Mouse (Mus musculus): Measurements from ENCODE around the gene Pgrmc2. TPM values are rescaled to one million over a fixed set of nuclear protein-coding genes. Genes with fewer than 3 reads are reported as not detected.

Pgrmc2 gene
- polyA plus RNA-seq, 1 experiment from 2014 or later, result 41.0 TPM

GRCm38 (mm10) chr3:41093210-41093609 lies 10.4 kb upstream of the Pgrmc2 start:
- WGBS, result 87% methylated on average over 2 of the region's 2 CpGs
- no peak for ATAC-seq (replicated peaks; ENCODE audit: low FRiP score)
- H3K4me2 ChIP-seq, result no peak overlapping the region
- H3K9me3 ChIP-seq (replicated peaks), result no peaks in the 10 kb centered on the region
- no peak overlapping the region for H3K4me3 ChIP-seq (replicated peaks)
- H3K36me3 ChIP-seq, result no peaks in the 10 kb centered on the region
- H3K27me3 ChIP-seq, result no peaks in the 10 kb centered on the region
- H3K4me1 ChIP-seq, result no peaks in the 10 kb centered on the region
- no peak overlapping the region for H3K9ac ChIP-seq
- no peak overlapping the region for H3K27ac ChIP-seq

GRCm38 (mm10) chr3:41092311-41092710 lies 9.5 kb upstream of the Pgrmc2 start:
- no peaks in the 10 kb centered on the region for H3K9me3 ChIP-seq (replicated peaks)
- H3K4me1 ChIP-seq, result no peaks in the 10 kb centered on the region
- 71% methylated on average over 4 of the region's 4 CpGs for WGBS
- H3K4me2 ChIP-seq, result no peak overlapping the region
- no peaks in the 10 kb centered on the region for H3K36me3 ChIP-seq
- no peak overlapping the region for H3K27ac ChIP-seq
- ATAC-seq (replicated peaks; ENCODE audit: low FRiP score), result no peak
- H3K27me3 ChIP-seq, result no peaks in the 10 kb centered on the region
- H3K4me3 ChIP-seq (replicated peaks), result no peak overlapping the region
- H3K9ac ChIP-seq, result no peak overlapping the region

- Histone ChIP-seq H3K36me3 (no peaks in the 10 kb centered on the region), H3K27me3 (no peaks in the 10 kb centered on the region), H3K9me3 (replicated peaks) (no peaks in the 10 kb centered on the region), H3K4me2 (no peak overlapping the region), H3K4me3 (replicated peaks) (no peak overlapping the region), H3K27ac (no peak overlapping the region), H3K4me1 (no peaks in the 10 kb centered on the region), H3K9ac (no peak overlapping the region)
- 79% methylated on average over 2 of the region's 2 CpGs for WGBS
- no peak for ATAC-seq (replicated peaks; ENCODE audit: low FRiP score)
These were observed 8.0 kb upstream of the Pgrmc2 start for GRCm38 (mm10) chr3:41090839-41091238.

GRCm38 (mm10) chr3:41087071-41087470 lies 4.2 kb upstream of the Pgrmc2 start:
- Histone ChIP-seq H3K27me3 (no peaks in the 10 kb centered on the region), H3K9me3 (replicated peaks) (no peaks in the 10 kb centered on the region), H3K4me3 (replicated peaks) (no peak overlapping the region), H3K27ac (no peak overlapping the region), H3K9ac (no peak overlapping the region), H3K36me3 (no peaks in the 10 kb centered on the region), H3K4me2 (no peak overlapping the region), H3K4me1 (0 out of 2 replicates have a peak, but pooled peaks cover 3% of the 10 kb centered on the region)
- no peak for ATAC-seq (replicated peaks; ENCODE audit: low FRiP score)

- H3K27ac ChIP-seq, result no peak overlapping the region
- no peaks in the 10 kb centered on the region for H3K9me3 ChIP-seq (replicated peaks)
- H3K4me1 ChIP-seq, result peaks cover 14% of the 10 kb centered on the region
- H3K27me3 ChIP-seq, result no peaks in the 10 kb centered on the region
- H3K36me3 ChIP-seq, result no peaks in the 10 kb centered on the region
- peak overlapping the region; percentile 83 for H3K4me2 ChIP-seq
- WGBS, result 86% methylated on average over 5 of the region's 5 CpGs
- peak overlapping the region; percentile 97; the same call in 1 of the 2 replicates for H3K4me3 ChIP-seq (replicated peaks)
- no peak for ATAC-seq (replicated peaks; ENCODE audit: low FRiP score)
- H3K9ac ChIP-seq, result no peak overlapping the region
These were observed 1.6 kb upstream of the Pgrmc2 start for GRCm38 (mm10) chr3:41084421-41084820.

- peak overlapping the region; percentile 97 for H3K4me3 ChIP-seq (replicated peaks)
- peak overlapping the region; percentile 60 for H3K9ac ChIP-seq
- 0 out of 2 replicates have a peak, but pooled peaks cover 2% of the 10 kb centered on the region for H3K36me3 ChIP-seq
- WGBS, result 2% methylated on average over 6 of the region's 6 CpGs
- ATAC-seq (replicated peaks; ENCODE audit: low FRiP score), result peak; percentile 41
- peak overlapping the region; percentile 94 for H3K27ac ChIP-seq
- H3K4me1 ChIP-seq, result peaks cover 14% of the 10 kb centered on the region
- H3K4me2 ChIP-seq, result peak overlapping the region; percentile 83
- no peaks in the 10 kb centered on the region for H3K27me3 ChIP-seq
- no peaks in the 10 kb centered on the region for H3K9me3 ChIP-seq (replicated peaks)
These were observed 905 bp upstream of the Pgrmc2 start for GRCm38 (mm10) chr3:41083790-41084112.

- peak overlapping the region; percentile 97 for H3K4me3 ChIP-seq (replicated peaks)
- peaks cover 14% of the 10 kb centered on the region for H3K4me1 ChIP-seq
- H3K27ac ChIP-seq, result peak overlapping the region; percentile 87
- ATAC-seq (replicated peaks; ENCODE audit: low FRiP score), result peak; percentile 44
- H3K9ac ChIP-seq, result peak overlapping the region; percentile 85
- no peaks in the 10 kb centered on the region for H3K9me3 ChIP-seq (replicated peaks)
- WGBS, result under 1% methylated on average over 40 of the region's 43 CpGs
- peak overlapping the region; percentile 83 for H3K4me2 ChIP-seq
- H3K27me3 ChIP-seq, result no peaks in the 10 kb centered on the region
- 0 out of 2 replicates have a peak, but pooled peaks cover 5% of the 10 kb centered on the region for H3K36me3 ChIP-seq
These were observed 344 bp downstream of the Pgrmc2 start for GRCm38 (mm10) chr3:41082520-41082884.

- WGBS, result 2% methylated on average over 23 of the region's 23 CpGs
- peak overlapping the region; percentile 97 for H3K4me3 ChIP-seq (replicated peaks)
- no peak for ATAC-seq (replicated peaks; ENCODE audit: low FRiP score)
- peak overlapping the region; percentile 83 for H3K4me2 ChIP-seq
- peaks cover 14% of the 10 kb centered on the region for H3K4me1 ChIP-seq
- peak overlapping the region; percentile 87 for H3K27ac ChIP-seq
- H3K36me3 ChIP-seq, result 0 out of 2 replicates have a peak, but pooled peaks cover 5% of the 10 kb centered on the region
- no peaks in the 10 kb centered on the region for H3K27me3 ChIP-seq
- no peaks in the 10 kb centered on the region for H3K9me3 ChIP-seq (replicated peaks)
- H3K9ac ChIP-seq, result peak overlapping the region; percentile 85
These were observed 1.2 kb downstream of the Pgrmc2 start for GRCm38 (mm10) chr3:41081474-41082301.

- H3K9ac ChIP-seq, result no peak overlapping the region
- no peak overlapping the region for H3K27ac ChIP-seq
- peaks cover 18% of the 10 kb centered on the region for H3K4me1 ChIP-seq
- 33% methylated on average over 3 of the region's 3 CpGs for WGBS
- no peaks in the 10 kb centered on the region for H3K9me3 ChIP-seq (replicated peaks)
- peak overlapping the region; percentile 83 for H3K4me2 ChIP-seq
- H3K4me3 ChIP-seq (replicated peaks), result peak overlapping the region; percentile 97
- H3K27me3 ChIP-seq, result no peaks in the 10 kb centered on the region
- no peak for ATAC-seq (replicated peaks; ENCODE audit: low FRiP score)
- 0 out of 2 replicates have a peak, but pooled peaks cover 5% of the 10 kb centered on the region for H3K36me3 ChIP-seq
These were observed 2.1 kb downstream of the Pgrmc2 start for GRCm38 (mm10) chr3:41080724-41081123.

GRCm38 (mm10) chr3:41078673-41079072 lies 4.2 kb downstream of the Pgrmc2 start:
- 96% methylated on average over 2 of the region's 2 CpGs for WGBS
- ATAC-seq (replicated peaks; ENCODE audit: low FRiP score), result no peak
- Histone ChIP-seq H3K9ac (no peak overlapping the region), H3K4me2 (no peak overlapping the region), H3K4me1 (peaks cover 21% of the 10 kb centered on the region), H3K36me3 (0 out of 2 replicates have a peak, but pooled peaks cover 5% of the 10 kb centered on the region), H3K9me3 (replicated peaks) (no peaks in the 10 kb centered on the region), H3K4me3 (replicated peaks) (no peak overlapping the region), H3K27ac (no peak overlapping the region), H3K27me3 (no peaks in the 10 kb centered on the region)

GRCm38 (mm10) chr3:41075376-41075775 lies 7.5 kb downstream of the Pgrmc2 start:
- H3K4me2 ChIP-seq, result no peak overlapping the region
- no peak overlapping the region for H3K27ac ChIP-seq
- 0 out of 2 replicates have a peak, but pooled peaks cover 9% of the 10 kb centered on the region for H3K4me1 ChIP-seq
- H3K9ac ChIP-seq, result no peak overlapping the region
- H3K27me3 ChIP-seq, result no peaks in the 10 kb centered on the region
- 68% methylated on average over 8 of the region's 8 CpGs for whole genome bisulfite sequencing
- no peak for ATAC-seq (replicated peaks; ENCODE audit: low FRiP score)
- H3K36me3 ChIP-seq, result 0 out of 2 replicates have a peak, but pooled peaks cover 5% of the 10 kb centered on the region
- no peaks in the 10 kb centered on the region for H3K9me3 ChIP-seq (replicated peaks)
- H3K4me3 ChIP-seq (replicated peaks), result no peak overlapping the region

GRCm38 (mm10) chr3:41070519-41070918 lies 12.3 kb downstream of the Pgrmc2 start:
- peaks cover 39% of the 10 kb centered on the region for H3K36me3 ChIP-seq
- ATAC-seq (replicated peaks; ENCODE audit: low FRiP score), result no peak
- H3K4me2 ChIP-seq, result no peak overlapping the region
- H3K9ac ChIP-seq, result no peak overlapping the region
- H3K27ac ChIP-seq, result no peak overlapping the region
- no peaks in the 10 kb centered on the region for H3K27me3 ChIP-seq
- H3K4me1 ChIP-seq, result 0 out of 2 replicates have a peak, but pooled peaks cover 4% of the 10 kb centered on the region
- 69% methylated on average over 2 of the region's 2 CpGs for WGBS
- H3K9me3 ChIP-seq (replicated peaks), result no peaks in the 10 kb centered on the region
- H3K4me3 ChIP-seq (replicated peaks), result no peak overlapping the region
